In genomic region chr12:104765761-104766160, GRCm38 (mm10) we compare ENCODE assay signal across 28 mouse cellular contexts. TPM values are rescaled to one million over a fixed set of nuclear protein-coding genes. Genes with fewer than 3 reads are reported as not detected.
DNase-seq lines count a peak whose midpoint lies in the region; ATAC-seq and TF ChIP-seq lines count a peak whose summit lies in the region.
"Had no signal": no experiment of that assay in that cellular context is flagged by ENCODE, and none has a peak within 500 bp of the region (broad histone marks: within the 10 kb centered on the region; RNA-seq: fewer than 3 reads in every experiment).

No protein-coding gene starts in this region.

- no peak overlapping the region for H3K4me3 ChIP-seq in heart, adult 2 months
- H3K4me3 ChIP-seq in heart, embryonic 10.5 days, result no peak overlapping the region
- no peak overlapping the region for H3K4me3 ChIP-seq in liver, embryonic 11.5 days (ENCODE audit: low read depth, low read length)
- H3K4me3 ChIP-seq: hindbrain, embryonic 10.5 days; hindbrain, embryonic 15.5 days; kidney, embryonic 15.5 days; layer of hippocampus, adult 2 months; lung, embryonic 15.5 days; myocyte; neural tube, embryonic 13.5 days; stomach, embryonic 15.5 days had no signal

- H3K9me3 ChIP-seq in heart, embryonic 10.5 days, result no peaks in the 10 kb centered on the region
- H3K9me3 ChIP-seq in liver, embryonic 11.5 days (ENCODE audit: control insufficient read depth, low read length), result no peaks in the 10 kb centered on the region
- H3K9me3 ChIP-seq: hindbrain, embryonic 10.5 days; hindbrain, embryonic 15.5 days; kidney, embryonic 15.5 days; lung, embryonic 15.5 days; neural tube, embryonic 13.5 days; stomach, embryonic 15.5 days had no signal

- H3K27ac ChIP-seq in heart, adult 2 months, result peak overlapping the region; percentile 54
- no peak overlapping the region for H3K27ac ChIP-seq in heart, embryonic 10.5 days
- no peak overlapping the region for H3K27ac ChIP-seq in liver, embryonic 11.5 days (ENCODE audit: low read depth, low read length)
- H3K27ac ChIP-seq: hindbrain, embryonic 10.5 days; hindbrain, embryonic 15.5 days; kidney, embryonic 15.5 days; layer of hippocampus, adult 2 months; lung, embryonic 15.5 days; neural tube, embryonic 13.5 days; stomach, embryonic 15.5 days had no signal

- intact Hi-C loops in heart, adult 2 months (cut with DNase I), result loop anchor here (5.0 kb wide), 1 partner anchor 67 kb away; no protein-coding TSS in a partner anchor
- intact Hi-C loops in heart, postnatal 36 days (cut with DNase I), result loop anchor here (5.0 kb wide), 1 partner anchor 57 kb away; no protein-coding TSS in a partner anchor

- peak; percentile 36 to 64 for DNase-seq in heart, adult 2 months
- no peak for DNase-seq in heart, embryonic 10.5 days (ENCODE audit: low spot score)
- peak; percentile 35 to 39 for DNase-seq in gastrocnemius, adult 8-10 months (ENCODE audit: low spot score in 2 of 2)
- DNase-seq in heart, adult 8-10 months (ENCODE audit: low spot score), result peak; percentile 48
- peak; percentile 33 to 45 for DNase-seq in heart, postnatal 36 days
- DNase-seq in liver, embryonic 11.5 days (ENCODE audit: low spot score), result no peak
- no peak for DNase-seq in natural killer cell, adult 2 months (ENCODE audit: low spot score in 2 of 2)
- DNase-seq in ovary, postnatal 36 days (ENCODE audit: low spot score), result no peak
- DNase-seq: adrenal gland, postnatal 14 days; cerebellum, adult 11 months; cerebellum, adult 9-10 months; cerebellum, postnatal 36 days; kidney, adult 11 months; layer of hippocampus, postnatal 36 days; thymus, adult 18-20 months; thymus, postnatal 25 days had no signal

- no peaks in the 10 kb centered on the region for H3K79me2 ChIP-seq in heart, adult 2 months (replicated peaks; ENCODE audit: control insufficient read depth, insufficient read depth, low read length)

- 41% methylated on average over 7 of the region's 7 CpGs for WGBS in heart, adult 2 months
- WGBS in heart, embryonic 10.5 days, result 81% methylated on average over 7 of the region's 7 CpGs
- 79% methylated on average over 7 of the region's 7 CpGs for WGBS in liver, embryonic 11.5 days

- no peak for TF ChIP-seq POLR2A in heart, adult 2 months (IDR thresholded peaks at IDR 0.05; ENCODE audit: insufficient read depth, low read depth, low read length)

- no peaks in the 10 kb centered on the region for H3K36me3 ChIP-seq in heart, adult 2 months (ENCODE audit: control insufficient read depth, insufficient read depth, low read length)
- H3K36me3 ChIP-seq in heart, embryonic 10.5 days, result no peaks in the 10 kb centered on the region
- no peaks in the 10 kb centered on the region for H3K36me3 ChIP-seq in liver, embryonic 11.5 days (ENCODE audit: control insufficient read depth, insufficient read depth, low read length)
- H3K36me3 ChIP-seq: hindbrain, embryonic 10.5 days; hindbrain, embryonic 15.5 days; lung, embryonic 15.5 days; neural tube, embryonic 13.5 days; stomach, embryonic 15.5 days had no signal

- no peak overlapping the region for H3K4me2 ChIP-seq in liver, embryonic 11.5 days
- H3K4me2 ChIP-seq: hindbrain, embryonic 15.5 days; kidney, embryonic 15.5 days; lung, embryonic 15.5 days; midbrain, embryonic 11.5 days; neural tube, embryonic 13.5 days; stomach, embryonic 15.5 days had no signal

- H3K9ac ChIP-seq in heart, adult 2 months (ENCODE audit: low read depth, low read length), result no peak overlapping the region
- no peak overlapping the region for H3K9ac ChIP-seq in liver, embryonic 11.5 days (ENCODE audit: low read depth, low read length)
- H3K9ac ChIP-seq: hindbrain, embryonic 15.5 days; kidney, embryonic 15.5 days; lung, embryonic 15.5 days; neural tube, embryonic 13.5 days; stomach, embryonic 15.5 days had no signal

- no peaks in the 10 kb centered on the region for H3K27me3 ChIP-seq in heart, adult 2 months (ENCODE audit: control insufficient read depth, insufficient read depth, low read length)
- H3K27me3 ChIP-seq in heart, embryonic 10.5 days (ENCODE audit: insufficient read depth, poor library complexity, severe bottlenecking), result no peaks in the 10 kb centered on the region
- H3K27me3 ChIP-seq in liver, embryonic 11.5 days (replicated peaks; ENCODE audit: control insufficient read depth, insufficient read depth, low read length), result no peaks in the 10 kb centered on the region; the same call in 1 of the 2 replicates
- H3K27me3 ChIP-seq: hindbrain, embryonic 15.5 days; kidney, embryonic 15.5 days; lung, embryonic 15.5 days; neural tube, embryonic 13.5 days; Patski; stomach, embryonic 15.5 days had no signal

- ATAC-seq in liver, embryonic 11.5 days (replicated peaks; ENCODE audit: low FRiP score), result no peak
- ATAC-seq: forebrain, embryonic 14.5 days; inflammation-experienced regulatory T-cells, adult 6 months; Patski had no signal

- peaks cover 7% of the 10 kb centered on the region for H3K4me1 ChIP-seq in heart, adult 2 months (ENCODE audit: control insufficient read depth, insufficient read depth, low read length)
- no peaks in the 10 kb centered on the region for H3K4me1 ChIP-seq in heart, embryonic 10.5 days
- no peaks in the 10 kb centered on the region for H3K4me1 ChIP-seq in liver, embryonic 11.5 days (replicated peaks; ENCODE audit: control insufficient read depth, insufficient read depth, low read length)
- H3K4me1 ChIP-seq: hindbrain, embryonic 15.5 days; lung, embryonic 15.5 days; stomach, embryonic 15.5 days had no signal

- no peak for TF ChIP-seq EP300 in heart, adult 2 months (IDR thresholded peaks at IDR 0.05; ENCODE audit: insufficient read depth, low read depth, low read length)

- TF ChIP-seq CTCF in heart, adult 2 months (IDR thresholded peaks at IDR 0.05), result no peak

RNA-seq across cellular contexts. Expression of gene Dicer1, which starts 14.0 kb away (rescaled TPM):
- 10 to 100 TPM; 19.6 to 24.3 TPM for total RNA-seq in heart, adult 2 months (2021)
- 6.9 and 11.2 TPM in 2 replicates for polyA plus RNA-seq in heart, adult 2 months (2012; rRNA removed)
- polyA plus RNA-seq in heart, embryonic 10.5 days (2016; fragmentation: Nextera tagmentation; extraction: Ambion mirVana), result 33.2 and 37.2 TPM in 2 replicates
- 10 to 100 TPM; 33.8 to 50.0 (median 40.1) TPM for total RNA-seq in gastrocnemius, adult 8-10 months (2022)
- 10 to 100 TPM; 21.4 to 24.6 (median 22.5) TPM for total RNA-seq in heart, adult 8-10 months (2022)
- 10 to 100 TPM; 23.9 to 27.8 TPM for total RNA-seq in heart, postnatal 36 days (2021)
- polyA plus RNA-seq in liver, embryonic 11.5 days (2014; fragmentation: Nextera tagmentation; extraction: Ambion mirVana), result 13.8 and 15.4 TPM in 2 replicates

Comparison
In these comparisons a context has a peak if more than half of its experiments do, and no peak if none do; other contexts are left out.
1. DNase-seq: peak in heart, adult 2 months (2 of 2), gastrocnemius, adult 8-10 months (2 of 2), heart, adult 8-10 months (single experiment) and heart, postnatal 36 days (2 of 2); none in heart, embryonic 10.5 days (single experiment), liver, embryonic 11.5 days (single experiment), natural killer cell, adult 2 months (0 of 2) and ovary, postnatal 36 days (single experiment).